12 mouse cellular contexts compared by ENCODE assay signal in the genomic region with DNA sequence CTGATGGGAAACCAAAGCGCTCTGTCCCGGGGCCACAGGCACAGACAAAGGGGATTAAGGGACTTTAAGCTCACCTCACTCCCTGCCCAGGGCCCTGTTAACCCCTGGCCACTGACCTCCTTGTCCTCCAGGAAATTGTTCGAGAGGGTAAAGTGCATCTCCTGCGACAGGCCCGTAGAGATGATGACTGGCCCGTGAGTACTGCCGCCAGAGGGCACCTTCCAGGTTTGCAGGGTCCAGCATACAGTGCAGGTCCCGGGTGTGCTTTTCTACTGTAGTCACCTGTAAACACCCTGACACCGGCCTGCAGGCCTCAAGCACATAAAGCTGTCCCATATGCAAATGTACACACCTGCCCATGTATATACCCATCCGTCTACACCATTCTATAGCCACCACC. TPM values are rescaled to one million over a fixed set of nuclear protein-coding genes. Genes with fewer than 3 reads are reported as not detected.
DNase-seq lines count a peak whose midpoint lies in the region; ATAC-seq and TF ChIP-seq lines count a peak whose summit lies in the region.
"Had no signal": no experiment of that assay in that cellular context is flagged by ENCODE, and none has a peak within 500 bp of the region (broad histone marks: within the 10 kb centered on the region; RNA-seq: fewer than 3 reads in every experiment).

No protein-coding gene starts in this region.

- ATAC-seq in cerebellum, adult (ENCODE audit: insufficient number of reproducible peaks, low FRiP score, low TSS enrichment): no peak
- ATAC-seq in limb, embryonic 12.5 days (ENCODE audit: insufficient number of reproducible peaks, insufficient read depth, low FRiP score, low TSS enrichment, low read depth): 0 out of 2 replicates have a peak, but pooled peaks have one; percentile 7

- TF ChIP-seq CTCF in CH12.LX (conservative IDR thresholded peaks at IDR 0.05 in 1 of 2, IDR thresholded peaks at IDR 0.05 in 1 of 2; ENCODE audit: low read depth in 2 of 2, low read length in 2 of 2): peak in 1 of 2 experiments; percentile 52; a peak in 2 of 4 replicates

- TF ChIP-seq POLR2A in CH12.LX (IDR thresholded peaks at IDR 0.05; ENCODE audit: low read depth, low read length): no peak

- in situ Hi-C loops in CH12.LX (cut with MboI; ENCODE audit: low pct_ligation_motif_present, low pct_unique_long_range_greater_than_20kb, low sequenced_read_pairs): loop anchor here (25.0 kb wide), 1 partner anchor 99 kb away; no protein-coding TSS in a partner anchor

- TF ChIP-seq RAD21 in CH12.LX (IDR thresholded peaks at IDR 0.05; ENCODE audit: low read depth, low read length): peak; percentile 4

- H3K79me2 ChIP-seq in CH12.LX (replicated peaks; ENCODE audit: control insufficient read depth, extremely low read depth, insufficient read depth, poor library complexity, severe bottlenecking): no peaks in the 10 kb centered on the region

- H3K9ac ChIP-seq in limb, embryonic 12.5 days (replicated peaks): no peak overlapping the region
- no peak overlapping the region for H3K9ac ChIP-seq in CH12.LX (ENCODE audit: insufficient read depth, low read depth)
- H3K9ac ChIP-seq: embryonic facial prominence, embryonic 15.5 days; neural tube, embryonic 12.5 days had no signal

- dilution Hi-C loops in CH12.LX (cut with MboI; ENCODE audit: extremely low pct_ligation_motif_present, extremely low pct_unique_long_range_greater_than_20kb, low sequenced_read_pairs): no loop called here

- H3K36me3 ChIP-seq in limb, embryonic 12.5 days: no peaks in the 10 kb centered on the region
- no peaks in the 10 kb centered on the region for H3K36me3 ChIP-seq in limb, embryonic 10.5 days
- no peaks in the 10 kb centered on the region for H3K36me3 ChIP-seq in CH12.LX (replicated peaks in 1 of 2; ENCODE audit: control insufficient read depth in 1 of 2, insufficient read depth in 1 of 2, low read length in 1 of 2)
- H3K36me3 ChIP-seq: embryonic facial prominence, embryonic 15.5 days; neural tube, embryonic 12.5 days had no signal

- peaks cover 7% of the 10 kb centered on the region for H3K4me1 ChIP-seq in limb, embryonic 12.5 days (replicated peaks)
- H3K4me1 ChIP-seq in limb, embryonic 10.5 days: peaks cover 5% of the 10 kb centered on the region; the same call in 1 of the 2 replicates
- H3K4me1 ChIP-seq in CH12.LX (ENCODE audit: control insufficient read depth in 1 of 2, insufficient read depth in 2 of 2): peaks cover 11 to 25% of the 10 kb centered on the region in 2 experiments
- H3K4me1 ChIP-seq: neural tube, embryonic 12.5 days had no signal

- H3K9me3 ChIP-seq in limb, embryonic 12.5 days: no peaks in the 10 kb centered on the region
- H3K9me3 ChIP-seq in limb, embryonic 10.5 days (replicated peaks): no peaks in the 10 kb centered on the region
- no peaks in the 10 kb centered on the region for H3K9me3 ChIP-seq in CH12.LX (replicated peaks; ENCODE audit: low read length)
- H3K9me3 ChIP-seq: embryonic facial prominence, embryonic 15.5 days; neural tube, embryonic 12.5 days had no signal

- no peak overlapping the region for H3K4me3 ChIP-seq in limb, embryonic 12.5 days (replicated peaks)
- H3K4me3 ChIP-seq in limb, embryonic 10.5 days: no peak overlapping the region
- H3K4me3 ChIP-seq in CH12.LX (replicated peaks in 1 of 3; ENCODE audit: low read depth in 2 of 3, low read length in 2 of 3, poor library complexity in 1 of 3): no peak overlapping the region
- H3K4me3 ChIP-seq: embryonic facial prominence, embryonic 15.5 days; neural tube, embryonic 12.5 days had no signal

- no peak overlapping the region for H3K27ac ChIP-seq in limb, embryonic 12.5 days
- H3K27ac ChIP-seq in limb, embryonic 10.5 days: no peak overlapping the region
- no peak overlapping the region for H3K27ac ChIP-seq in CH12.LX (ENCODE audit: insufficient read depth, low read depth)
- H3K27ac ChIP-seq: embryonic facial prominence, embryonic 15.5 days; neural tube, embryonic 12.5 days had no signal

- TF ChIP-seq EP300 in CH12.LX (IDR thresholded peaks at IDR 0.05; ENCODE audit: low read length): no peak

- no peak overlapping the region for H3K4me2 ChIP-seq in limb, embryonic 12.5 days
- H3K4me2 ChIP-seq in CH12.LX (ENCODE audit: insufficient read depth, low read depth, poor library complexity, severe bottlenecking): no peak overlapping the region
- H3K4me2 ChIP-seq: embryonic facial prominence, embryonic 15.5 days; neural tube, embryonic 12.5 days had no signal

- peaks cover 2% of the 10 kb centered on the region; the same call in 1 of the 2 replicates for H3K27me3 ChIP-seq in limb, embryonic 12.5 days
- no peaks in the 10 kb centered on the region for H3K27me3 ChIP-seq in limb, embryonic 10.5 days (ENCODE audit: low read depth, poor library complexity, severe bottlenecking)
- H3K27me3 ChIP-seq in CH12.LX (replicated peaks): no peaks in the 10 kb centered on the region
- H3K27me3 ChIP-seq: embryonic facial prominence, embryonic 15.5 days; neural tube, embryonic 12.5 days had no signal

- WGBS in limb, embryonic 12.5 days: 40% methylated on average over 10 of the region's 10 CpGs
- 53% methylated on average over 10 of the region's 10 CpGs for WGBS in limb, embryonic 10.5 days

- DNase-seq in cerebellum, adult 9-10 months: peak; percentile 24
- DNase-seq in limb, embryonic 10.5 days (ENCODE audit: low spot score): no peak
- no peak for DNase-seq in CH12.LX (ENCODE audit: extremely low read depth)
- peak; percentile 73 to 75 for DNase-seq in kidney, postnatal 25 days
- DNase-seq in frontal cortex, postnatal 14 days (ENCODE audit: low spot score in 2 of 2): no peak
- no peak for DNase-seq in adrenal gland, postnatal 10 days

TF ChIP-seq in CH12.LX, 34 proteins besides CTCF, POLR2A, EP300 and RAD21:
- TF ChIP-seq SMC3 (IDR thresholded peaks at IDR 0.05; ENCODE audit: low read depth, low read length) (peak; percentile 51), ETS1 (conservative IDR thresholded peaks at IDR 0.05; ENCODE audit: low read depth, low read length) (no peak)

RNA-seq across cellular contexts. Expression of a gene that starts 18.7 kb away (rescaled TPM):
- 31.5 and 35.3 TPM in 2 replicates for polyA plus RNA-seq in limb, embryonic 12.5 days (2016; fragmentation: Nextera tagmentation; extraction: Ambion mirVana)
- 43.6 and 43.8 TPM in 2 replicates for polyA plus RNA-seq in limb, embryonic 10.5 days (2016; fragmentation: Nextera tagmentation; extraction: Ambion mirVana)
- total RNA-seq in CH12.LX (2012; rRNA removed) (11.6 and 12.9 TPM in 2 replicates), CH12.LX (2014; rRNA removed) (7.2 and 9.6 TPM in 2 replicates)
- polyA plus RNA-seq in CH12.LX (2012; ENCODE audit: insufficient read length, low read depth): 48.7 and 53.7 TPM in 2 replicates
- total RNA-seq in adrenal gland, postnatal 10 days (2021): 10 to 100 TPM; 29.2 to 31.3 TPM

RNA-seq across cellular contexts. Expression of a gene that starts 24.7 kb away (rescaled TPM):
- polyA plus RNA-seq in limb, embryonic 12.5 days (2016; fragmentation: Nextera tagmentation; extraction: Ambion mirVana): 87.1 and 87.5 TPM in 2 replicates
- polyA plus RNA-seq in limb, embryonic 10.5 days (2016; fragmentation: Nextera tagmentation; extraction: Ambion mirVana): 68.0 and 84.5 TPM in 2 replicates
- 14.1 and 16.9 TPM in 2 replicates for total RNA-seq in CH12.LX (2012; rRNA removed)
- 9.0 and 11.7 TPM in 2 replicates for total RNA-seq in CH12.LX (2014; rRNA removed)
- polyA plus RNA-seq in CH12.LX (2012; ENCODE audit: insufficient read length, low read depth): 12.9 and 15.5 TPM in 2 replicates
- 100 to 1,000 TPM in 1 of 2 experiments, 10 to 100 TPM in 1; 88.0 to 106 TPM for total RNA-seq in adrenal gland, postnatal 10 days (2021)

RNA-seq across cellular contexts. Expression of a gene that starts 26.2 kb away (rescaled TPM):
- polyA plus RNA-seq in limb, embryonic 12.5 days (2016; fragmentation: Nextera tagmentation; extraction: Ambion mirVana): 0.46 and 0.58 TPM in 2 replicates
- polyA plus RNA-seq in limb, embryonic 10.5 days (2016; fragmentation: Nextera tagmentation; extraction: Ambion mirVana): 0.40 and 0.71 TPM in 2 replicates
- 0.04 and 0.13 TPM in 2 replicates for total RNA-seq in CH12.LX (2012; rRNA removed)
- total RNA-seq in CH12.LX (2014; rRNA removed): 0.11 and 0.20 TPM in 2 replicates
- 0.59 and 0.80 TPM in 2 replicates for polyA plus RNA-seq in CH12.LX (2012; ENCODE audit: insufficient read length, low read depth)
- total RNA-seq in adrenal gland, postnatal 10 days (2021): not detected
- total RNA-seq: gastrocnemius, adult 8-10 months; layer of hippocampus, postnatal 25 days had no signal

Comparison
In these comparisons a context has a peak if more than half of its experiments do, and no peak if none do; other contexts are left out.
1. DNase-seq: peak in cerebellum, adult 9-10 months (single experiment) and kidney, postnatal 25 days (2 of 2); none in limb, embryonic 10.5 days (single experiment), CH12.LX (single experiment), frontal cortex, postnatal 14 days (0 of 2) and adrenal gland, postnatal 10 days (single experiment).